Mouse (Mus musculus) olfactory bulb, adult 2 months (tissue): ENCODE measurements around the gene Cldn19. TPM values are rescaled to one million over a fixed set of nuclear protein-coding genes. Genes with fewer than 3 reads are reported as not detected.

ENCODE experiments used
- H3K27ac ChIP-seq: fragments of 200-500 bp; 2 replicates; pipeline ENCODE4 v1.5.1; 2012; ENCODE audit warnings: low read depth, low read length; ENCODE audit not compliant: insufficient read depth
- H3K4me1 ChIP-seq: fragments of 200-500 bp; 2 replicates; pipeline ENCODE4 v1.6.1; 2012; ENCODE audit warnings: low read length; ENCODE audit not compliant: control insufficient read depth, insufficient read depth
- H3K4me3 ChIP-seq: fragments of 200-500 bp; 2 replicates; pipeline ENCODE4 v1.5.1; 2012; ENCODE audit warnings: mild to moderate bottlenecking, low read depth, low read length, moderate library complexity; ENCODE audit not compliant: insufficient read depth
- CTCF ChIP-seq: fragments of 200-500 bp; IDR thresholded peaks from 2 replicates; pipeline ENCODE4 v1.5.1; 2012; ENCODE audit warnings: low read depth, mild to moderate bottlenecking, low read length, moderate library complexity; ENCODE audit not compliant: insufficient read depth
- POLR2A ChIP-seq: fragments of 200-500 bp; IDR thresholded peaks from 2 replicates; pipeline ENCODE4 v1.6.1; 2012; ENCODE audit warnings: mild to moderate bottlenecking, low read depth, low read length, moderate library complexity; ENCODE audit not compliant: insufficient read depth
- WGBS: fragments of 180-500 bp; shearing (Covaris S2); methylation state at CpG from one replicate; pipeline ENCODE4 v1.1.7; 2018; 5-methylcytosine and 5-hydroxymethylcytosine counted together
- polyA plus RNA-seq: library from polyadenylated mRNA; stranded (reverse); fragments of >200 nt; gene quantifications from 2 replicates; pipeline ENCODE4 v1.2.4, GENCODE M21; 2012; ENCODE audit warnings: low replicate concordance; ENCODE audit not compliant: missing spikeins, insufficient read depth, insufficient read length

Gene Cldn19
- polyA plus RNA-seq, 1 experiment, result not detected

DNA sequence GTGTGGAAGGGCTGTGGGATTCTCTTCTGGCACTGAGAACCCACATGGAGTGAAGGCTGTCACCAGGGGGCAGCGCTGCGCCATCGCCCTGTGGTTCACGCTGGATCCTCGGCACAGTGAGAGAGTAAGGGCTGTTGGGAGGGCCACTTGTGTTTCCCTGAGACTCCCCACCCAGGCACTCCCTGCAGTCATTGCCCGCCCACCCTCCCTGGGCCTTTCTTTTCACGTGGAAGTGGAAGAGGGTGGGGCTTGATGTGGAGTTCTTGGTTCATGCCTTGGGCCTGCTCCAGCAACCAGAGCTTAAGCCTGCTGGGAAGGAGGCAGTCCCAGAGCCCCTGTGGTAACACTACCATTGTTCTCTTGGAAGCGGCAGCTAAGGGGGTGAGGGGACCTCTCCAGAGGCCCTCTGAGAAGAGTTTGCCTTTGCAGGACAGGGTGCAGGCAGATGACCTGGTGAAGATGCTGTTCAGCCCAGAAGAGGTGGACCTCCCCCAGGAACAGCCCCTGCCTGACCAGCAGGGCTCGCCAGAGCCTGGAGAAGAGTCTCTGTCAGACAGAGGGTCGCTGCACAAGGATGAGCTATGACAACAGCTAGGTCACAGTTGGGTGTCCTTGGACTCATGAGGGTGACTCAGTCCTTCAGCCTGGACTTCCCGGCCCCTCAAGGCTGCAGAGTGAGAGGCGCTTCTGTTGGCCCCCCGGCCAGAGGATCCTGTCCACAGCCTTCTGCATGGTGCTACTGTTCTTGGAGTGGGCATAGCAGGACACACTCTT is 7.6 kb upstream of the Cldn19 start:
- TF ChIP-seq CTCF (peak; percentile 32; the same call in 1 of the 2 replicates), POLR2A (no peak)
- Histone ChIP-seq H3K27ac (no peak overlapping the region), H3K4me3 (no peak overlapping the region), H3K4me1 (peaks cover 15% of the 10 kb centered on the region)
- whole genome bisulfite sequencing, result 30% methylated on average over 13 of the region's 13 CpGs

- WGBS, result 77% methylated on average over 11 of the region's 11 CpGs
- peaks cover 15% of the 10 kb centered on the region for H3K4me1 ChIP-seq
- no peak overlapping the region for H3K27ac ChIP-seq
- TF ChIP-seq CTCF, result no peak
- TF ChIP-seq POLR2A, result no peak
- no peak overlapping the region for H3K4me3 ChIP-seq
Observed at GRCm38 (mm10) chr4:119248407-119248965, 6.7 kb upstream of the Cldn19 start.

DNA sequence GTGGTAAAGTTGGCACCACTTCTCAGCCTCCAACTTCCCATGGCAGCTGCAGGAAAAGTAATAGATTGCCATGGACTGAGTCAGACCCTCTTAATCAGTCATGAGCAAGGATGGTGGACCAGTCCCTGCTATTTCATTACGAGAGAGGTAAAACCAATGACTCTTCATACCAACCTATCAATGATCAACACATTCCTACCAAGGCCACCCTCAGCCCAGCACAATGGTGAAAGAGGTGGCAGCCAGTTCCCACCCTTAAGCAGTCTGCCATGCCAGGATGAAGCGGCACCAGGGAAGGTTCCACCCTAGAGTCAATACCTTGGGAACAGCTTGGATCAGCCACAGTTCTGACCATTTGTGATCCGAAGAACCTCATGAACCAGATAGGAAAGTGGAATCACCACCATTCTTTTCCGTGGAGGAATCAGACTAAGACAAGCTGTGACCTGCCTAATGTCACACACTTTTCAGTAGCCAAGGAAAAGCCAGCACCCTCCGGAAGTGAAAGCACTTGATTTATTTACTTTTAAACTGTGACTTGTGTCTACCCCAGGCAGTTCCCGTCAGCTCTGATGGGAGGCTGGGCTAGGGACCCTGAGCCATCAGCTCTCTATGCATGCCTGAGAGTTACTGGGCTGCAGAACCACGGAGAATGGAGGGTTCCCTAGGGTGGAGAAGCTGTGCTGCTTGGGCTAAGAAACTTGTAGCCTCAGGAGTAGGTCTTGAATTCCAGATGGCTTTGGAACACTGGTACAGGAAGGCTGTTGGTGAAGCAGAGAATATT is 3.0 kb upstream of the Cldn19 start:
- Histone ChIP-seq H3K4me1 (peaks cover 18% of the 10 kb centered on the region), H3K27ac (no peak overlapping the region), H3K4me3 (no peak overlapping the region)
- 81% methylated on average over 7 of the region's 7 CpGs for WGBS
- TF ChIP-seq CTCF (no peak), POLR2A (no peak)

DNA sequence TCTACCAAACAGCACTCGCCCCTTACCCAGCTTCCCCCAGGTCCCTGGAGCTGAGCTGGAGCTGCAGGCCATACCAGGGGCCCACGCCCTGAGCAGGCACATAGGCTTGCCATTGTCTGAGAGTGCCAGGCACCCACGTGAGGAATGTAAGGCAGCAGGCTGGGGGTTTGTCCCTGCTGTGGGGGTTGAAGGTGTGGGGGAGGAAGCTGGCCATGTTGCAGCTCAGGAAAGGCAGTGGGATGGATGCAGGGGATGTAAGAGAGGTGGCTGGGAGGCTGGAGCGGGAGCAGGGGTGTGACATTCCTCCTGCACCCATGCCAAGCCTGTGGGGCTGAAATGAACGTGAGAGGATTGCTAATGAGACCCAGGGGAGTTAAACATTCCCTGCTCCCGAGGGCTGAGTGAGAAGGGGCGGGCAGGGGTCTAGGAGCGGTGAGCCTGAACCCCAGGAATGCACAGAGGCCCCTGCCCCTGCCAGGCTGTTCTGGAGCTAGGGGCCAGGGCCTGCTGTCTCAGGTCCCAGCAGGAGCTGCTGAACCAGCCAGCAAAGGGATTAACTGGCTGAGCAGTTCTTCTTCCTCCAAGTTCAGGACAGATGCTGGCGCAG is 1.1 kb upstream of the Cldn19 start:
- peaks cover 12% of the 10 kb centered on the region for H3K4me1 ChIP-seq
- H3K4me3 ChIP-seq, result no peak overlapping the region
- WGBS, result 29% methylated on average over 9 of the region's 9 CpGs
- no peak for TF ChIP-seq POLR2A
- no peak for TF ChIP-seq CTCF
- no peak overlapping the region for H3K27ac ChIP-seq

DNA sequence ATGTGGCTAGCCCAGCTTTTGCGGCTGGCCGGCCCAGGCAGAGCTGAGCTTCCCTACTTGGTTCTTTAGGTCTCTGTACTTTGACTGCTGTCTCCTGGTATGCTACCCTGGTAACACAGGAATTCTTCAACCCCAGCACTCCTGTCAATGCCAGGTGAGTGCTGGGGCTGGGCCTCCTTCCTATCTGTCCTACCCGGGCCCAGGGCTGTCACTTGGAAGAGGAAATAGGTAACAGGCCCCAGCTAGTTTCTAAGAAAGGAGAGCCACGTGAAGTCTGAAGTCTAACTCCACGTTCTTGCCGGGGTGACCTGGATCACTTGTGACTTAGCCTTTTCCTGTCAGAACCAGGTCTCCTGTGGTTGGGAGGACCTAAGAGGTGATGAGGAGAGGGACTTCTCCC is 1.9 kb downstream of the Cldn19 start:
- H3K27ac ChIP-seq, result no peak overlapping the region
- peaks cover 12% of the 10 kb centered on the region for H3K4me1 ChIP-seq
- TF ChIP-seq CTCF, result no peak
- no peak for TF ChIP-seq POLR2A
- WGBS, result 89% methylated on average over 6 of the region's 6 CpGs
- H3K4me3 ChIP-seq, result no peak overlapping the region

DNA sequence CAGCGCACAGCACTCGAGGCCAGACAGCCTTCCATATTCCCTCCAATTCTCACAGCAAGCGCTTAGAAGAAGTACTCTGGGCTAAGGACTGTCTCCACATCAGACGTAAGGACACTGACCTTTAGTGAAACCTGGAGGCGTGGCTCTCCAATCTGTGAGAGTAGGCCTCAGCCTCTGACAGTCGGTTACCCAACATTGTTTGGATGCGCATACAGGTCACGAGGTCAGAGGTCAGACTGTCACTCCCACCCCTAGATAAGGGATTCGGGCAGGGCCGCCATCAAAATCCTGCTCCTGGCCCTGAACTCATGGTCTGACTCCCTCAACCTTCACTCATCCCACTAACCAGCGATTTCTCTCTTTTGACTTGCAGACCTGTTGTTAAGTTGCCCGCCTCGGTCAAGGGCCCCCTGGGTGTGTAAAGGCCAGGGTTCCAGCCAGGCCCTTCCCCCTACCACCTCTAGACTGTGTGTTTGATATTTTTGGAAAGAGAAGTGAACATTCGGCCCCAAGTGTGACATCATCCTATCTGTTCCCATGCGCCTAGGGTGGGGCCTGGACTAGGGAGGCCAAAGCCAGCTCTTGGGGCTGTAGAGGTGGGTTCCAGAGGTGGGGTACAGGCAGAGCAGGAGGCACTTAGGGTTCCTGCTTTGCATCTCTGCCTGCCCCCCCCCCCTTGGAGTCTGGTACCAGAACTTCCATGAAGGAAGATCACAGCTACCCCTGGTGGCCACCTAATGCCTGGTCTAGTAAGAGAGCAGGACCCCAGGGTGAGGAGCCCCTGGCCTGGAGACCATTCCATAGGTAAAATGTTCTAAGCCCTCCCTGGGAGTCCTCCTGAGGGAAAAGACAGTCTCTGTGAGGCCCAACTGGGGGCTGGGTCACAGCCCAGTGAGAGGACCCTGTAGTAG is 4.4 kb downstream of the Cldn19 start:
- TF ChIP-seq CTCF (no peak), POLR2A (no peak)
- H3K27ac ChIP-seq, result no peak overlapping the region
- WGBS, result 90% methylated on average over 15 of the region's 15 CpGs
- H3K4me3 ChIP-seq, result no peak overlapping the region
- 0 out of 2 replicates have a peak, but pooled peaks cover 4% of the 10 kb centered on the region for H3K4me1 ChIP-seq

DNA sequence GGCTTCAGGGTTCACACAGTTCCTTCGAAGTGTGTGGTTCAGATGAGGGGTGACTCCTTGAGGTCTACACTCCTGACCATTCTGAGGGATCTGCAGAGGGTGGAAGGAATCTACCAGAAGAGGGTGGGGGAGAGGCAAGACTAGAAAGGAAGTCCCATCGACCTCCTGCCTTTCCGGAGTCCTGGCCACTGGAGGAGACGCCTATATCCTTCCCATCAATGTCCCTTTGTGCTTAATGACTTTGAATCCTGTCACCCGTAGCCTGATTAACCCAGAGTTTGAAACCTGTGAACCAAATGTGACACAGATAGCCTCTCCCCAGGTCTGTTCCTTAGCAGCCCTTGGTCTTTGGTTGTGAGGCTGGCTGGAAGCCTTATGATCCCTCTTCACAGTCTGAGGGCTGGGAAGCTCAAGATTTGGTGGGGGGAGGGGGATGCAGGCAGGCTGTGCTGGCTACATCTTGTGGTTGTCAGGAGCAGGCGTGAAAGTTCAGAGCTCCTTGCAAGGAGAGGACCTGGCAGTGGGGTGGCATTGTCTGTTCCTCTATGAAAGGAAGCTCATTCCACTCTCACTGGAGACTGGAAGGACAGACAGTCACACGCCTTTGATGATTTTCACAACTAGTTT is 6.0 kb downstream of the Cldn19 start:
- no peak for TF ChIP-seq POLR2A
- WGBS, result 74% methylated on average over 7 of the region's 7 CpGs
- H3K27ac ChIP-seq, result no peak overlapping the region
- no peaks in the 10 kb centered on the region for H3K4me1 ChIP-seq
- H3K4me3 ChIP-seq, result no peak overlapping the region

- TF ChIP-seq POLR2A (no peak), CTCF (no peak)
- Histone ChIP-seq H3K27ac (no peak overlapping the region), H3K4me3 (no peak overlapping the region), H3K4me1 (no peaks in the 10 kb centered on the region)
- 91% methylated on average over 5 of the region's 5 CpGs for WGBS
Observed at GRCm38 (mm10) chr4:119262483-119262882, 7.3 kb downstream of the Cldn19 start.
